Mouse (Mus musculus) gastrocnemius, postnatal 10 days (tissue): ENCODE data around the gene Srrd. TPM values are rescaled to one million over a fixed set of nuclear protein-coding genes. Genes with fewer than 3 reads are reported as not detected.

ENCODE experiments used
- DNase-seq: peaks from one replicate; pipeline ENCODE4 v3.0.0; 2021; ENCODE audit warnings: mixed read lengths
- total RNA-seq, 2 experiments: library from RNA; stranded (reverse); gene quantifications; 2 replicates each; pipeline ENCODE4 v1.2.3; 2021

Gene Srrd
- total RNA-seq, 2 experiments from 2014 or later = 4.7 to 5.0 TPM

DNA sequence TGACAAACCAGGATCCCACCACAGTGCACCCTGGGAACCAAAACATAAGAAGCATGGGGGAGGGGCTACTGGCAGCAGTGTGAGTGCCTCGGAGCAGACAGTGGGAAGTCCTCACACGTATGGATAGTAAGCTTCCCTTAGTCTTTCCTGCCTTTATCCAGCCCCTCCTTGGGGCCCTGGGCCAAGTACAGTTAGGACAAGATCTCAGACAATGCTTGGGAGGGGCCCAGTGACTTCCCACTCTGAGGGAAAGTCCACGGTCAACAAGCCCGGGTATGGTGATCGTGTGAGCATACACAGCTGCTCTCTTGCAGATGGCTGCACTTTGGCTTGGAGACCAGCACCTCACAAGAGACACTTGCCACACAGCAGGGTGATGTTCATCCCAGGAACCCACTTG is 25.5 kb downstream of the Srrd start:
- DNase-seq = no peak

GRCm38 (mm10) chr5:112316468-112316867 is 26.4 kb downstream of the Srrd start:
- DNase-seq = no peak

GRCm38 (mm10) chr5:112313222-112313885 is 29.5 kb downstream of the Srrd start:
- DNase-seq = no peak

DNA sequence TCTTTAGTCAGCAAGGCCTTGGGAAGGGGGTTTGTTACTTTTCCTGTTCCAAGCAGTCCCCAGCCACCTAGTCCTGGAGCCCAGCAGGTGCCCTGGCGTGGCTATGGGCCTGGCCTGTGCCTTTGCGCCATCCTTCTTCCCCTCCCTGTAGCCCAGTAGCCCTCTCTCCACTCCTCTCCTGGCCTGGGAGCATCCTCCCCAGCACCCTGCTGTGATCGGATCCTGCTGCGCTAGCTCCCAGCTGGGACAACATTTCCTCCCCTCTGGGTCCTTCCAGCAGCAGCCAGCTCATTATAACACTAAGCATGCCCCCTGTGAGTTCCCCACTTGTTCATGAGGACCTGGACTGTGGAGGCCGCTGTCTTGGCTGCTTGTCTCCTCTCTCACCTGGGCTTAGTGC is 37.0 kb downstream of the Srrd start:
- DNase-seq = no peak

- no peak for DNase-seq
Observed at GRCm38 (mm10) chr5:112302310-112302709, 40.5 kb downstream of the Srrd start.

GRCm38 (mm10) chr5:112301694-112302093 is 41.1 kb downstream of the Srrd start:
- no peak for DNase-seq

DNA sequence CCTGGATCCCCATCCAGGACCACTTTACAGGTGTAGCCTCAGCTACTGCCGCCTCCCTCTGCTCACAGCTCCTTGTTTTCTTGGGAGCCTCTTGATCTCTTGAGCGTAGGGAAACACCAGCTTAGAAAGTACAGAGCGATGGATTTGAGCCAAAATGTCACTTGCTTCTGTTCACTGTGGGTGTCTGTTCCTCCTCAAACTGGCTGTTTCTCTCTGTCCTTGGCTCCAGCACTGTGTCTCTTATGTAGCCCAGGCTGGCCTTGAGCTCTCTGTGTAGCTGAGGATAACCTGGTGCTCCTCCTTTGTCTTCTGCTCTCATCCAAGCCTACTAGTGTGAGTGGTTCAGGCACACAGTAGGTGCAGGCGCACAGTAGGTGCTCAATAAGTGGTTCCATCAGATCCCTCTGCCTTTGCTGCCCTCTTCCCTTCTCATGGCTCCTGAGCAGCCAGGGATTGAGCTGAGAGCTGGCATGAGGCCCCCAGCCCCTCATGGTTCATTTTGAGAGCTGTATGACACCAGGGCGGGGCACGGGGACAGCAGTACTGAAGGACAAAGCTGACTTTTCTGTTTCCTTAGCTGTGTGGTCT is 42.0 kb downstream of the Srrd start:
- DNase-seq = no peak

DNA sequence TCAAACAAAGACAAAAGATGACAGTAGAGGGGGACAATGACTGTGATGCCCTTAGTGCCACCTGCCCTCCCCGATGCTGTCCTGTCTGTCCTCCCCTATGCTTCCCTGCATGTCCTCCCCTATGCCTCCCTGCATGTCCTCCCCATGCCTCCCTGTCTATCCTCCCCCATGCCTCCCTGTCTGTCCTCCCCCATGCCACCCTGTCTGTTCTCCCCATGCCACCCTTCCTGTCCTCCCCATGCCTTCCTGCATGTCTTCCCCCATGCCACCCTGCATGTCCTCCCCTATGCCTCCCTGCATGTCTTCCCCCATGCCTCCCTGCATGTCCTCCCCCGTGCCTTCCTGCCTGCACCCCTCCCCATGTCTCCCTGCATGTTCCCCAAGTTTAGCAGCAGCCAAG is 42.7 kb downstream of the Srrd start:
- DNase-seq = no peak

GRCm38 (mm10) chr5:112299399-112299798 is 43.4 kb downstream of the Srrd start:
- DNase-seq = no peak

DNA sequence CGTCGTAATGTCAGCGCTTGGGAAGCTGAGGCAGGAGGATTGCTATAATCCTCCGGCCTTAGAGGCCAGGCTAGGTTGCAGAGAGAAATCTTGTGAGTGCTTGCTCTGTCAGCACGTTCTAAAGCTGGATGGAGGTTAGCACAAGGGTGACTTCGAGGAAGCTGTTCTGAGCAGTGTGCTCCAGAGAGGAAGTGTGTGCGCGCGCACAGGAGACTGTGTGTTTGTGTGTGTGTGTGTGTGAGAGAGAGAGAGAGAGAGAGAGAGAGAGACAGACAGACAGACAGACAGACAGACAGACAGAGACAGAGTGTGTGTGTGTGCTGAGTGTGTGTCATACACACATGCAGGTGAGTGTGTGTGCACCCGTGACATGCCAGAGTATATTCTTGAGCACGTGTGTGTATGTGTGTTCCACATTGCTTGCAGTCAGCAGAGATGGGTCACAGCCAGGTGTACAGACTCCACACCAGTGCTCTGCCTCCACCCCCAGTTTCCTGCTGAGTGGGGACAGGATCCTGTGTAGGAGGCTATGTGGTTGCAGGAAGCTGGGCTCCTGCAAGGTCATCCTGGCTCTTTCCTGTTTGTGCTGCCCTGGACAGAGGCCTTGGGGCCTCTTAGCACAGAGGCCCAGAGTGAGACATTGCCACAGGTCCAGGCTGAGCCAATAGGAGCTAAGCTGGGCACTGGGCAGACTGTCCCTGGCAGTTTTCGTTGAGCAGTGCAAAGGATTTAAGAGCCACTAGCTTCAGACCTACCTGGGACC is 44.4 kb downstream of the Srrd start:
- no peak for DNase-seq

DNA sequence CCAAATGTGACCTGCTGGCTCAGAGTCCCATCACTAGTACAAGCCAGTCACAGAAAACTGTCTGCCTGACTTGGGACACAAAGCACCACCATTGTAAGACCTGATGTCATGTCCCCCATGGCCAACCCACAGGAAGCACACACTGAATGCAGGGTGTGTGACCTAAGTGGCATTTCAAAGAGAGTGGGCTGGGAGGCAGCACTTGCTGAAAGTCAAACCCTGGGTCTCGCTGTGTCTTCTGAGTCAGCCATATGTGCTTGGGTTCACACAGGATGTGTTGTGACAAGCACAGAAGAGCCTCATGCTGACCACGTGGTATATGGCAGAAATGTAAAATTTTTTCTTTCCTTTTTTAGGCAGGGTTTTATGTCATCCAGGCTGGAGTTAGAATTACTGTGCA is 45.6 kb downstream of the Srrd start:
- no peak for DNase-seq

DNA sequence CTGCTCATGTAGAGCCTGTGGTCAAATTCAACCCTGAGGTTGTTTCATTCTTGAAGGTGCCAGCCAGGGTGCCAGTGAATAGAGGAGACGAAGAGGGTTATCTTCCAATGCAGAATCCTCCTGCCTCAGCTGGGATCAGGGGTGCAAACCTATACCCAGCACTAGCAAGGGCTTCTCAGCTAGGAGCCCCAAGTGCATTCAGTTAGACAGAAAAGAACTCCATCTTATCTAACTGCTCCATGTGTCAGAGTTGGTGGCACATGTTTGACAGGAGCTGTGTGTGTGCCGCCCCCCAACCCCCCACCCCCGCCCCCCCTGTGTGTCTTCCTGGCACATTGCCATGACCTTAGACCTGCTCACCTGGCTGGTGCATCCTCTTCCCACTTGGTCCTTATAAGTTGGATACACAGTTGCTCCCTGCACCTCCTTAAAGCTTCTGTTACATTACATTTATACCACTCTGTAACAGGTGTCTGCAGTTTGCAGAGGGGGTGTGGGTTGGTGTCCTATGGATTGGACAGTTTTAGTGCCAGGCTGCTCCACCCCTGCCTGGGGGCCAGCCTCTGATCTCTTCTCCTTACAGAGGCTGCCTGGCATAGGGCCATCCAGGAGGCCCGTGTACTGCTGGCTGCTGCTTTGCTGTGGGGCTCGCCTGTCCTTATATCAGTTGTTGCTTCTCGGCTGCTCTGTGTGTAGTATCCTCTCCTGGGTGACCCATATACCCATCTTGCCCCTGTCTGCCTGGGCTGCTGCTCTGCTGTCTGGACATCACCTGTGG is 46.2 kb downstream of the Srrd start:
- DNase-seq = no peak

DNA sequence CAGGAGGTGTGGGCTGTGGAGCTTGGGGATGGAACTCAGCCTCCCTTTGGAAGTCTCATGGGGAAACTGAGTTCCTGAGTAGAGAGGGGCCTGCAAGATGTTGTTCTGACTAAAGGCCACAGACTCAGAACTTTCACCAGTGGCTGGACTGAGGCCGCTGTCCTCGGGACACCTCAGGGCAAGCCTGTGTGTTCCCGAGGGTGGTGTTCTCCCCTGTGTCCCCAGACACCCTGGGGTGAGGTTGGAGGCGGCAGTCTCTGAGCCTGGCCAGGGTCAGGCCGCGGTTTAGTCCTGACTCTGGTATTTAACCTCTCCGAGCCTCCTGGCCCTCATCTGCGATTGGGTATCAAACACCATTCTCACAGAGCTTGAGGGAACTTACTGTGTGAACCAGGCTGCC is 47.3 kb downstream of the Srrd start:
- no peak for DNase-seq

- no peak for DNase-seq
Observed at GRCm38 (mm10) chr5:112295162-112295561, 47.7 kb downstream of the Srrd start.

GRCm38 (mm10) chr5:112294696-112295095 is 48.1 kb downstream of the Srrd start:
- no peak for DNase-seq

DNA sequence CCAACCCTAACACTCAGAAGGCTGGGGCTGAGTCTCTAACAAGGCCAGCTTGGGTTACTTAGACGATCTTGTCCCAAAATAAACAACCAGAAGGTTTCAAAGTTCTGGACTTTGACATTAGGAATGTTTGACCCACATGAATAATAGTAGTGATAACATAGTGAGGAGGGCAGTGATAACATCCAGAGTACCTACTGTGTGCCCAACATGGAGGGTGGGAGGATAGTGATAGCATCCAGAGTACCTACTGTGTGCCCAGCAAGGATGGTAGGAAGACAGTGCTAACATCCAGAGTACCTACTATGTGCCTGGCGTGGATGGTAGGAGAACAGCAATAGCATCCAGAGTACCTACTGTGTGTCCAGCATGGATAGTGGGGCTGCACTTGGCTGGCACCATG is 49.0 kb downstream of the Srrd start:
- DNase-seq = no peak

GRCm38 (mm10) chr5:112292343-112292980 is 50.4 kb downstream of the Srrd start:
- no peak for DNase-seq

DNA sequence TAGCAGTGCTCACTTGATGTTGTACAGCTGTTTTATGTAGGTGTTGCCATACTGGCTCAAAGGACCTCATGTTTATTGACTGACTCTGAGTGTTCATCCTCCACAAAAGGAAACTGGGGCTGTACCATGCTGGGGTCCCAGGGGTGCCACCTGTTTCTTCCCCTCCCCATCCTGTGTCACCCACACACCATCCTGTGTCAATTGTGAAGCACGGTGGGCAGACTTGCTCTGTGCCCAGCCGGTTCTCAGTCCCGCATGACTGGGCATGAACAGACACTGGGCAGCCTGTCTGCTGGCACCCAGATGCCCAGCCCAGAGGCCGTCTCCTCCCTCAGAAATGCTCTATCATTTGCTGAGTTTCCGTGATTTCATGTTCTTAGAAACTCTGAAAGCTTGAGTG is 51.0 kb downstream of the Srrd start:
- DNase-seq = no peak

- DNase-seq = peak; percentile 42
Observed at GRCm38 (mm10) chr5:112290536-112290880, 52.3 kb downstream of the Srrd start.

GRCm38 (mm10) chr5:112289819-112290535 is 52.9 kb downstream of the Srrd start:
- DNase-seq = peak; percentile 65

GRCm38 (mm10) chr5:112289236-112289635 is 53.6 kb downstream of the Srrd start:
- DNase-seq = no peak
